Mouse (Mus musculus): ENCODE measurements at regions not wholly inside any gene's neighbourhood (a gene's known extent, or its start where the extent isn't known, plus 50 kb on each side); places are given as distances from the start of the nearest gene placed in this dataset.
"Not testable (repeated sequence)": the region's sequence is repeated elsewhere in the genome, so short reads cannot be mapped to it uniquely, and the experiment has no call there.

DNA sequence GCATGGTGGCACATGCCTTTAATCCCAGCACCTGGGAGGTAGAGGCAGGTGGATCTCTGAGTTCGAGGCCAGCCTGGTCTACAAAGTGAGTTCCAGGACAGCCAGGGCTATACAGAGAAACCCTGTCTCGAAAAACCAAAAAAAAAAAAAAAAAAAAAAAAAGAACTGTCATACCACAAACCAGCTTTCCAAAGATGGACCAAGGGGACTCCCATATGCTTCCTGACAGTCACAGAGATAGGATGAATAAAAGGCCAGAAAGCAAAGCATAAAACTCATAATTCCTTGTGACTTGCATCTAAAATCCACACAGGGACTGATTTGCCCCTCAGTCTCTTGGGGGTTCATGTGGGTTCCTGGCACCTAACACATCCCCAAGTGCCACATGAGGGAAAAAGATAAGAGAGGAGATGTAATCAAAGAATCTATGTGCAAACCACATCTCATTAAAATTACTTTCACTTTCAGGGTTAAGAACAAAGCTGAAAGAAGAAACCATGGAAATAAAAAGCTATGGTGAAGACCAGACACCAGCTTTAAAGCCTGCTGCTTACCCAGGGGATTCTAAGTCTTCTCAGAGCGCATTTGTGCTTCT lies 241.4 kb downstream of the Pten start:
- DNase-seq (ENCODE audit: low spot score in 2 of 2): no peak
- TF ChIP-seq CTCF (conservative IDR thresholded peaks at IDR 0.05): no peak
- no peak overlapping the region for H3K4me3 ChIP-seq
- H3K27ac ChIP-seq: no peak overlapping the region

DNA sequence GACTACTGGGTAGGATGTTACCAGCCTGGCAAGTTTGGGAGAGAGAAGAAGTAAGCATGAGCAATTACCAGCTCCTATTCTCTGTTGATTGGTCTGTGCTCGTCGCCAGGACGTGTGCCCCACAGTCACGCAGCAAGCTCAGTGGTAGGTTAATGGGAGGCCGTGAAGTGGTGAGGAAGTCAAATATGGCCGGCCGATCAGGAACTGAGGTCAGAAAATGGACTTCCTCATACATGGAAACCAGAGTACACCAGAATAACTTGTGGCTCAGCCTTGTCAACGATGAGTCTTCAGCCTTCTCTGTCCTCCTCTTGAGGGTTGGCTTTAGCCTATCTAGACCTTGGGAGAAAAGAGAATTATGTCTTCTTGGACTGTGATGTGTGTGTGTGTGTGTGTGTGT lies 250.3 kb downstream of the Pten start:
- H3K27ac ChIP-seq: no peak overlapping the region
- TF ChIP-seq CTCF (conservative IDR thresholded peaks at IDR 0.05): no peak
- H3K4me3 ChIP-seq: no peak overlapping the region
- no peak for DNase-seq (ENCODE audit: low spot score in 2 of 2)

DNA sequence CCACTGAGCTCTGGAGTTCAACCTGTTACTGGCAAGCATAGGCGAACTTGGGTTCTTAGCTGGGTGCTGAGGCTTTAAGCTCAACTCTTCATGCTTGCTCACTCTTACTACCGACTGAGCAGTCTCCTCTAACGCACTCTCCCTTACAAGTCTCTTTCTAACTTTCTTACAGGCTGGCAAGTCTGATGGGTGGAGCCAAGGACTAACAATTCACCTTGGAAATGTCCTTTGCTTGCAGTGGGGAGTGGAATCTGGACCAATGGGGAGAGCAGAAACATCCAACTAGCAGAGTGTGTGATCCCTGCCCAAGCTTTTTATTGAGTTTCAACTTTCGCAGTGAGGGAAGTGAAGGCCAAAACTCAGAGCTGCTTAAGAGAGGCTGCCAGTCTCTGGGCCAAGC lies 250.8 kb downstream of the Pten start:
- DNase-seq (ENCODE audit: low spot score in 2 of 2): no peak
- H3K27ac ChIP-seq: no peak overlapping the region
- no peak overlapping the region for H3K4me3 ChIP-seq
- no peak for TF ChIP-seq CTCF (conservative IDR thresholded peaks at IDR 0.05)

DNA sequence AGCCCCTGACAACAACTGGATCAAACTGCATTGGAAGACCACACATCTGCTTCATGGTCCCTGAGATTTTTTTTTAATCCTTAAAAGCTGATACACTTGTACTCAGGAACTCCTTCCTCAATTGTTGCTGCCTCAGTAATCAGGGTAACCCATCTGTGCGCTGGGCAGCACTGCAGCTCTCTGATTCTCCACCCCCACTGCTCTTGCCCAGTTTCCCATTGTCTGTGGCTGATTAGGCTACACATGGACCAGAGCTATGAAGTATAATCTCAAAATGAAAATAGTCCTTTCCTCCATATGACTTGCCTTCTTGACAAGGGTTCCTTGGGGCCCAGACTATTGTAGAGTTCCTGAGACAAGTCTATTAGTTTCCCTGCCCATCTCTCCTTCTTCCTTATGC lies 251.5 kb downstream of the Pten start:
- Histone ChIP-seq H3K4me3 (no peak overlapping the region), H3K27ac (no peak overlapping the region)
- no peak for DNase-seq (ENCODE audit: low spot score in 2 of 2)
- no peak for TF ChIP-seq CTCF (conservative IDR thresholded peaks at IDR 0.05)

DNA sequence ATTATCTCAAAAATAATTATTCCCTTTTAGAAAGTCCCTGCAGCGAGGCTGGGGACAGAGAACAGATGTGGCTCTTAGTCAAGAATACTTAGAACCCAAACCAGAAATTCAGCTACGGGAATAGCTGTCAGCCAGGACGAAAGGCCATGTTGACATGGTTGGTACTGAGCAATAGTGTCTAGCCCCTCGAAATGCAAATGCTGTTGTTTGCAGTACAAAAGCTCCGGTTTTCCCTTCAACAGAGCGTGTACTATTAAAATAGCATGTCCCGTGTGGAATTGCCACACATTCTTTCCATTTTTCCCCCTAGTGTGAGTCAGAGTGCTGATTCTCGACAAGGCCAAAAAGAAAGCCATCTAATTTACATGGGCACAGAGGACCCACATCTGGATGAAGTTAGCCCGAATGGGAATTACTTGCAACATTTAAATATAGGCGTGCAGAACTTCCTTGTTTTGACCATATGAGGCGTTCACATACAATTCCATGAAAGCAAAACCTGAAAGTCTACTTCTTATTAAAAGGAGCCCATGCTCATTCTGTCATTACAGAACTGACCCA lies 253.7 kb downstream of the Pten start:
- no peak for TF ChIP-seq CTCF (conservative IDR thresholded peaks at IDR 0.05)
- H3K4me3 ChIP-seq: no peak overlapping the region
- DNase-seq (ENCODE audit: low spot score in 2 of 2): no peak
- no peak overlapping the region for H3K27ac ChIP-seq

DNA sequence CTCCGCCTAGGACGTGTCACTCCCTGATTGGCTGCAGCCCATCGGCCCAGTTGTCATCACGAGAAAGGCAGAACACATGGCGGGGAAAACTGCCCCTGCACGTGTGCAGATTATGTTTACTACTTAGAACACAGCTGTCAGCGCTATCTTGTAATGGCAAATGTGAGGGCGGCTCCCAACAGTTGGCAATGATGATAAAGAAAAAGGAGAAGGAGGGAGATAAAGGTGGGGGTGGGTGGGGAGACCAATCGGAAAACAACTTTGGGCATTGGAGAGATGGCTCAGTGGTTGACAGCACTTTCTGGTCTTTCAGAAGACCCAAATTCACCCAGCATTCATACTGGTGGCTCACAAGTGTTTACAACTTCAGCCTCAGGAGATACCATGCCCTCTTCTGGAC lies 257.6 kb downstream of the Pten start:
- not testable (repeated sequence) for H3K27ac ChIP-seq; DNase-seq (ENCODE audit: low spot score in 2 of 2); H3K4me3 ChIP-seq

DNA sequence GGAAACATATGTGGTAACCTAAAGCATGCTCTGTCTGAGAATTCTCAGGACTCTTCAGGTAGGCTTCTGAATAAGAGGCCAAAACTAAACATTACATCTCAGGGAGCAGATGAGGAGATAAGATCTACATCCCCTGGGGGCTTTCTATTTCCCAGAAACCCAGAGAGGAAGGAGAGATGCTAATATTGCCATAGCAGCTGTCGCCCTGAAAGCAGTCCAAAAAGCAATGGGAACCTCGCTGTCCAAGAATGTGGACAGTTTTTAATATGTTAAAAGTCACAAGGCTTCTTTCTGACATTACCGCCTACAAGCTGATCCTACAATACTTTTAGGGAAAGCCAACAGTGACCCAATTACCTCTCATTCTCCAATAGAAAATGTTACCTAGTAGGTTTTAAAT lies 263.9 kb downstream of the Pten start:
- H3K27ac ChIP-seq: no peak overlapping the region
- no peak for DNase-seq (ENCODE audit: low spot score in 2 of 2)
- TF ChIP-seq CTCF (conservative IDR thresholded peaks at IDR 0.05): no peak
- H3K4me3 ChIP-seq: no peak overlapping the region

DNA sequence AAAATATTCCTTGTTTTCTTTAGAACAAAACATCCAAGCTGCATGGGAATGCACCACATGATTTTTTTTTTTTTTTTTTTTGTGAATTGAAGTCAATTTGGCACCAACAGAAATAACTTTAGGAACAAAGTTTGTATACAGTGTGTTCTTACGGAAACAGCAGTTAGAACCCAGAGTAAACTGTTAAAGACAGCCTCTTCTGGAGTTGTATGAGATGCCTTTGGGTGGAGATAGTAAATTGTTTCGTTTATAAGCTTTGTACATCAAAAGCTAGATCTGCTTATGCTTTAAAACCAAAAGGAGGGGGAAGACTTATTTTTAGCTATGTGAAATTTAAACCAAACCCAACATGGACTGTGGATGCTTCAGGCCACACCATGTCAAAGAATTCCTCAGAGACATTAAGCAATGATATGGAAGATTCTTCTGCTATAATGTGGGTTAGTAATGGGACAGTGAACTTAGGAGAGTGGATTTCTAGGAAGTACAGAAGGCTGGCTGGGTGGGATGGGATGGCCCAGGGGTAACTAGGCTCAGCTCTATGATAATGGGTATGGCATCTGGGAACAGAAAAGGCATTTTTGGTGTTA lies 265.6 kb downstream of the Pten start:
- H3K4me3 ChIP-seq: no peak overlapping the region
- TF ChIP-seq CTCF (conservative IDR thresholded peaks at IDR 0.05): no peak
- no peak overlapping the region for H3K27ac ChIP-seq
- DNase-seq (ENCODE audit: low spot score in 2 of 2): no peak

DNA sequence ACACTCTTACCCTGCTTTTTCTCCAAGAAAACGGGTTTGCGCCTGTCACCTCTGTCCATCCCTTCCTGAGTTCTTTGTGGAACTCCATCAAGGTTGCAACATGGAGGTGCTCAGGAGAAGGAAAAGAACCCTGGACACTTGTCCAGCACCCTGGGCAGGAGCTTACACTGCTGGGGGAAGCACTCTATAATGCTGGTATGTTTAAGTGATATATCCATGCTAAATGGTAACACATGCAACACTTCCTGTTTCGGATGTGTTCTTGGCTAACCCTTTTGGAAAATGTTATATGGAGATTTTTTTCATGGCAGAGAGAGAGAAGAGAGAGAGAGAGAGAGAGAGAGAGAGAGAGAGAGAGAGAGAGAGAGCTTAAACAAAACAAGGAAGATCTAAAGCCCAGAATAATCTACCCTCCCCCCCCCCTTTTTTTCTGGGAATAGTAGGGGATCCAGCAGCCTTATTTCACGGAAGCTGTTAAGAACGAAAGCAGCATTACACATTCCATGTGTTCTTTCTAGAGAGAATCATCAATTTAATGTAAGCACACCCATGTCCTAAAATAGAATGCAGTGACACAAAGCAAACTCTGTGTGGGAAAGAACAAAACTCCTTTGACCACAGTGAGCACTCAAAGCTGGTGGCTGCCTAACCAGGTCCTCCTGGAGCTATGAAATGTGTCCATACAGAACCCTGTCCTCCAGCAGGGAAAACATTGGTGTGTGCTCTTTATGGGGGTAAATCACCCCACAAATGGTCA lies 272.6 kb downstream of the Pten start:
- no peak overlapping the region for H3K27ac ChIP-seq
- no peak for DNase-seq (ENCODE audit: low spot score in 2 of 2)
- no peak overlapping the region for H3K4me3 ChIP-seq
- TF ChIP-seq CTCF (conservative IDR thresholded peaks at IDR 0.05): no peak

DNA sequence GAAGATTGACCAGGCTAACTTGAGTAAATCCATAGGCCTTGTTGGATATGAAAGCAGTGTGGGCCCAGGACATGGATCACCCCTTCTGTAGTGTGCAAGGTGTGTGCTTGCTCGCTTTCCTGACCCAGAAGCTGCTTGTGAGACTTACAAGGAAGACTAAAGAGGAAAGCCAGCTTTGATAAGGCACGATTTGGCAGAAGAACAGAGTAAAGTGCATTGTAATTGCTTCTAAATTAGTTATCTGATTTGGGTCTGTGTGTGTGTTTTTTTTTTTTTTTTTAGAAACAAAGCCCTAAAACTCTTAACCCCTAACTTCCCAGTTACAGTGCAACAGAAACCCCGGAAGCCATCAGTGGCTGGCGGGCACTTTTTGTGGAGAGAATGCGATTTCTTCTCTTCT lies 283.2 kb downstream of the Pten start:
- no peak for TF ChIP-seq CTCF (conservative IDR thresholded peaks at IDR 0.05)
- Histone ChIP-seq H3K27ac (no peak overlapping the region), H3K4me3 (no peak overlapping the region)
- no peak for DNase-seq (ENCODE audit: low spot score in 2 of 2)

DNA sequence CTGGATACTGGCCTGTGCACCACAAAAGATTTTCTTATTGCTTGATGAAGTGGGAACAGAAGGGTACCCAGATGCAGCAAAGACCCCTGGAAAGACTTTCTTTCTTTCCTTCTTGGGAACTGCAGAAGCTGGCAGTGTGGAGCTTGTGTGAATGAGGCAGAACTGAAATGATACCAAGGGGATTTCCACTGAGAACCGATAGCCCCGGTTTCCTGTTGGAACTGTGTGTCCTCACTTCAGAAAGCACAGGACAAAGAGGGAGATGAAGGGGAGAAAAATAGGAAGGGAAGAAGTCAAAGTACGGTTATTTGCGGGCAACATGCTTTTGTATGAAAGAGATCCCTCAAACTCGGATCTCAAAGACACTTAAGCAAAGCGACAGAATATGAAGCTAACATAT lies 283.7 kb downstream of the Pten start:
- Histone ChIP-seq H3K4me3 (no peak overlapping the region), H3K27ac (no peak overlapping the region)
- no peak for DNase-seq (ENCODE audit: low spot score in 2 of 2)
- no peak for TF ChIP-seq CTCF (conservative IDR thresholded peaks at IDR 0.05)

DNA sequence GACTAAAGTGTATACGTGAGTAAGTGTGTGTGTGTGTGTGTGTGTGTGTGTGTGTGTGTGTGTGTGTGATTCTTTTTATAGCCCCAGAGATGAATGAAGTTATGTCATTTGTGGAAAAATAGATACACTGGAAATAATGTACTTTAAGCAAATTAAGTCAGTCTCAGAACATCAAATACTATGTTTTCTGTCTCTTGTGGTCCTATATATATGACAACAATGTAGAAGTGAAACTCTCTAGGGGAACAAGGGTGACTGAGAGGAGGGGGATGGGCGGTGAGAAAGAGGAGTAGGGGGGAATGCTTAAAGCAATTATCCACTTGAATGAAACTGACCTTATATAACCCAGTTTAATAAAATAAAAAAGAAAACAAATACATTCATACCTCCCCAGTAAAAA lies 285.5 kb downstream of the Pten start:
- no peak for TF ChIP-seq CTCF (conservative IDR thresholded peaks at IDR 0.05)
- no peak overlapping the region for H3K4me3 ChIP-seq
- DNase-seq (ENCODE audit: low spot score in 2 of 2): no peak
- no peak overlapping the region for H3K27ac ChIP-seq

DNA sequence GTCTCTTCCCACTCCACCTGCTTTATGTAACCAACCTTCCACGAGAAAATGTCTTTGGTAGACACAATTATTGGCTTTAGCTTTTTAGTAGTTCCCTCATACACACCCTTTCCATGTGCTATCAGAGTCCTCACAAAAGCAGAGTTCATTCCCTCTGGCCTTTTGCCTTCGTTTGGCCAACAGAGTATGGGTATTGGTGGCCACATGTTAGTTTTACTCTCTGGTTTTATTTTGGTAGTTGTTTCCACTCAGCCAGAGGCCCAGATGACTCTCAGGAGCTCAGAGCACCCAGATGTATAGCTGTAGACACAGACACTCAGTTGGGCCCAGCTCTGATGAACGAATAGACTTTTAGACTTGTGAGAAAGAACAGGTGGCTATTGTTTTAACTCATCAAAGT lies 286.4 kb downstream of the Pten start:
- TF ChIP-seq CTCF (conservative IDR thresholded peaks at IDR 0.05): no peak

More for the DNA sequence above, 286.4 kb downstream of the Pten start:
- Histone ChIP-seq H3K4me3 (no peak overlapping the region), H3K27ac (no peak overlapping the region)
- no peak for DNase-seq (ENCODE audit: low spot score in 2 of 2)

Data from layer of hippocampus, adult 2 months (tissue).